Mouse (Mus musculus): ENCODE results near the gene Tsg101.
"Not testable (repeated sequence)": the region's sequence is repeated elsewhere in the genome, so short reads cannot be mapped to it uniquely, and the experiment has no call there.

Tsg101 gene

DNA sequence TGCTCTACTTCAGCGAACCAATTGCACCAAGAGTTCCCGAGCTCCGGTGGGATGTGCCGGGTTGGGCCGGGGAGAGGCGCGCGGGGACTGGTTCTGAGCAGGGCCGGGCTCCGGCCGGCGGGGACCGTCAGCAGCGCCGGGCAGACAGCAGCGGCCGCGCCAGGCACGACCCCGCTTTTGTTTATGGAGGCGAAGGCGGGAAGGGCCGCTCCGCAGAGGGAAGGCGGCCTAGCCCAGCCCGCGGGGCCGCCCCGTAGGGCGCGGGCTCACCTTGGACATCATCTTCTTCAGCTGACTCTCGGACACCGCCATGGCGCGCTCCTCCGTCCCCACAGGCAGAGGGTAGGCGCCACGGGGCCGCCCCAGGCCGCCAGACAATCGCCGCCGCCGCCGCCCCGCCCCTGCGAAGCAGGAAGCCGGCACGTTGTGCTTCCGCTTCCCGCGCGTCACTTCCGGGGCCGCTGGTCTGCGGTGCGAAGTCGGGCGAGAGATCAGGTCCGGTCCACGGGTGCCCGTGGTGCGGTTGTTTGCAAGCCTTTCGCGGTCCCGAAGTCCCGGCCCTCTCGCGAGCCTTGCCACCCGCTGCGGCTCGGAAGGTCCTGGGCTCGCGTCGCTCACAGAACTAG lies at the start of gene Tsg101:
TSS of gene Tsg101 (minus strand) at position 419 of the 626 bp plus-strand sequence.
- DNase-seq = peak; percentile 88

- DNase-seq = no peak
Observed at GRCm38 (mm10) chr7:46964070-46964469, 44.3 kb upstream of the Tsg101 start.

DNA sequence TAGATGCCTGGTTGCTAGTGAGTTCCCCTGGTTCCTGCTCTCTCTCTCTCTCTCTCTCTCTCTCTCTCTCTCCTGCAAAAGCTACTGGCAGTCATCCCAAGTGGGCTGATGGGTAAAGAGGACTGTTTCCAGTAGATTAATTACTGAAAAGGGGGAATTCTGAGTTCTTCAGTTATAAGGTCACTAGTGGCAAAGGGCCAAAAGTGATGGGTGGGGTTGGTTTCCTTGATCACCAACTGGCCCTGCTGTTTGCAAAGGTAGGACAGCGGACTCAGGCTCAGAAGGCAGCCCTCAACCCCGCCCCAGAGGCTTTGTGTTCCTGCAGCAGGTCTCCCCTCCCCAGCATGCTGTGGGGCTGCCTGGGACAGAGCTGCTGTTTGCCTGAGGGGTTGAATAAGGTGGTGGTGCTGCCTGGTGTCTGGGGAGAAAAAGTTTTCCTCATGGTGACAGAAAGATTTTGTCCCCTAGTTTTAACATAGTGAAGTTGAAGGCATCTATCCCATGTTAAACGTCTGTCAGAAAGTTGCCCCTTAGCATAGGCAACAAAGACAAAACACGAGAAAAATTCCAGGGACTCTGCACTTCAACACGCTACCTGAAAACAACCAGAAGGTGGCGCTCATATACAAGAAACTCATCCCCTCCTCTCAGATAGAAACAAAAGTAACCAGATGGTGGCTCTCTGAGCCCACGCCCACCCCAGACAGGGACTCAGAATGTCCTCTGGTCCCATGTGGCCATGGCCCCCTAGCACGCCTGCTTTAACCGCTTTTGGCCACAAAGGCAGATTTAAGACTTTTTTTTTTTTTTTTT lies 43.2 kb upstream of the Tsg101 start:
- DNase-seq = peak; percentile 59

- DNase-seq = no peak
Observed at GRCm38 (mm10) chr7:46962132-46962531, 42.4 kb upstream of the Tsg101 start.

DNA sequence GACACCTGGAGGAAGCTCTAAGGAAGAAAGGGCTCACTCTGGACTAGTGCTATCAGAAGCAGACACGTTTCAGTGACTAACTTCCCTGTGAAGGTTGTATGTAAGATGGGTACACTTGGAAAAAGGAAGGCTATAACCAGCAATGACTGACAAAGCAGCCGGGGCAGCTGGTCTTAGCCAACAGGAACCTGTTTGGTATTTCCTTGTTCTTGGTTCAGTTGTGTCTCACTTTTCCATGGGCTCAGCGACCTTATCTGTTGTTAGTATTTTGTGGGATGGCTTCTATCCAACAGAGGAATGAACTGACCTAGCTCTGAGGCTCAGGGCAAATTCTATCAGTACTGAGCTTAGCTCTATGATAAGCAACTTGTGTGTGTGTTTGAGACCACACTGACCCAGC lies 41.2 kb upstream of the Tsg101 start:
- DNase-seq = peak; percentile 19

GRCm38 (mm10) chr7:46958853-46959252 lies 39.1 kb upstream of the Tsg101 start:
- no peak for DNase-seq

GRCm38 (mm10) chr7:46957831-46958691 lies 38.3 kb upstream of the Tsg101 start, which contains the start of gene Uevld:
Gene Uevld (minus strand): TSS chr7:46958527.
- peak; percentile 94 for DNase-seq

DNA sequence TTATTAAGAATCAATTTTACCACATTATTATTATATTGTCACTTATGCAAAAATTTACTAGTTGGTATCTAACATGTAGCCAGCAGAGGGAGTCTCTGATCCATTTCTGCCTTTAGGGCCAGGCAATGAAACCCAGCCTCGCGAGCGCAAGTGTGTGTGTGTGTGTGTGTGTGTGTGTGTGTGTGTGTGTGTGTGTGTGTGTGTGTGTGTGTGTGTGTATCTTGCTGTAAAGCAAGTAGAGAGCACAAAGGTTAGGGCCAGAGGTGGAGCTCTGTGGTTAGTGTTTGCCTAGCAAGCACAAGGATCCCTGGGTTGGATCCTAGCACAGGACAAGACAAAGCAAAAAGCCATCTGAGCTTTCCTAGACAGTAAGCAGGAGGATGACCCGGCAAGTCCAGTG lies 16.1 kb upstream of the Tsg101 start:
- DNase-seq = peak; percentile 23

DNA sequence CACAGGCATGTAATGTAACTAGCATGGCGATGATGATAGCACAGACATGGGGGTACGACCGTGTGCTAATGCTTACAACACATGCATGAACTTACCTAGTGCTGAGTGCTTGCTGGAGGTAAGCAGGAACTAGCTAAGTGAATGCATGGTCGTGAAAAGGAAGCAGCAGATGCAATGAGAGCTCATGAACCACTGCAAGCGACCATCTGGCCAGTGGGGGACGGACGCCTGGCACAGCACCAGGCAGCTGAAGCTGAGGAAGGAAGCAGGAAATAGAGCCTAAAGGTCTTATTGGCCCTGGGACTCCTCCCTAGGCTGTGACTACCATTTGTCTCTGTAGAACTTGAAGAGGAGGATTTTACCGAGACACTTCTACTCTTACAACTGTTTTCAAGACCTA lies 15.0 kb upstream of the Tsg101 start:
- no peak for DNase-seq

DNA sequence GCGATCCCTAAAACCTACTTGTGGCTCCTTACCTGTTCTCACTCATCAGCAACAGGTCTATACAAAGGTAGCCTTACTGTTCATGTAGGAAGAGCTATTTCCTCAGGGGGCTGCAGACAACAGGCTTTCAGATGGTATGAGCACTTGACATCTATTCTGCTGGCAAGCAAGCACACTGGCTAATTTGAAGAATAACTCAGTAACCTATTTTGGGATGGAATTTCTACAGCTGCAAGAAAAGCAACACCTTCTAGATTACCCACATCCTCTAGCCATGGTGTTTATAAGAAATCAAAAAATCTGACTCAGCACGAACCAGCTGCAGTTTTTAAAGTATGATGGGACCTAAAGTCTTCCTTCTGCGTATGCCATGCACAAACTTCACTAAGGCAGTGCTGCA lies 11.6 kb upstream of the Tsg101 start:
- no peak for DNase-seq

DNA sequence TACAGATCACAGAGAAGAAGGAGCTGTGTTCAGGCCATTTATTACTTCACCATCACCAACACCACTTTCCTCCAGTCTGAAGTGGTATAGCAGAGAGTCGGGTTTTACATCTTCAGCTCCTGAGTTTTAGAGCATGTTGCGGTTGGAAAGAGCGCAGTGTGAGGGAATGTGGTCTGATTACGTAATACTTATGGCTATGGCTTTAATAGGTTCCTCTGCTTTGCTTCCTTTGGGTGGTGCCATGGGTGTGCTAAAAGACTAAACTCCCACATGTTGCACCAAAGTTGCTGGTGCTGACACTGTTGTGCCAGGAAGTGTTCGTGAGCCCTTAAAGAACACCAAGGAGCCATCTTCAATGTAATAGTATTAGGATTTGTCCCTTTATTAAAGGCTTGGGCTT lies 8.5 kb upstream of the Tsg101 start:
- no peak for DNase-seq

DNA sequence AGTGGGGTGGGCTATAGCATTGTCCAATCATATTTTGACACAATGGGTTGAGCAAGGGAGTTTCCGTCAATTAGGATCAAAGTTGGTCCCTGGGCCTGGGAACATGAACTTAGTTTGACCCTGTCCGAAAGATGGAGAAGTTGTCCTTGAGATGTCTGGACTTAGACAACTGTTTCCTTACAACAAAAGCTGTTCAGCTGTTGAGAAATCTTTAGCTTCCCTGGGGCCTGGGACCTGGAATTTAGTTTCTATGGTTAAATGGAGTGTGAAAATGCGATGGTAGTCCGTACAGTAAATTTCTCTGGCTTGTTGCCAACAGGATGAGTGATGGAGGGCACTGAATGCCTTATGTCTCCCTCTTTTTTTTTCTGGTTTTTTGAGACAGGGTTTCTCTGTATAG lies 2.3 kb upstream of the Tsg101 start:
- DNase-seq = no peak

GRCm38 (mm10) chr7:46918678-46919371 lies 944 bp downstream of the Tsg101 start:
- no peak for DNase-seq

GRCm38 (mm10) chr7:46916376-46916775 lies 3.4 kb downstream of the Tsg101 start:
- no peak for DNase-seq

DNA sequence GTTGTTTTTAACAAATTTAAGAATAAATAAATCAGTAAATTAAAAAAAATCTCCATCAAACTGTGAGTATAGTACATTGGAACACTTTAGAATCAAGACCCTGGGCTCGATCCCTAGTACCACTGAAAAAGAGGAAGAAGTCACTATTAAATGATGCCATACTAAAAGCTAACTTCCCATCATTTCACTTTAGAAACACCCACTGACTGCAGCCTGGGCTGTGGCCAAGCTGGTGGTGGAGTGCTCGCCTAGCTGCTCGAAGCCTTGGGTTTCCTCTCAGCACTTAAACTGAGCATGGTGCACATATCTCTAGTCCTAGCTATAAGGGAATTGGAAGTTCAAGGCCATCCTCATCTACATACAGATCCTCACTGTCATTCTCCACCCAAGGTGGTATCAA lies 8.5 kb downstream of the Tsg101 start:
- DNase-seq = no peak

DNA sequence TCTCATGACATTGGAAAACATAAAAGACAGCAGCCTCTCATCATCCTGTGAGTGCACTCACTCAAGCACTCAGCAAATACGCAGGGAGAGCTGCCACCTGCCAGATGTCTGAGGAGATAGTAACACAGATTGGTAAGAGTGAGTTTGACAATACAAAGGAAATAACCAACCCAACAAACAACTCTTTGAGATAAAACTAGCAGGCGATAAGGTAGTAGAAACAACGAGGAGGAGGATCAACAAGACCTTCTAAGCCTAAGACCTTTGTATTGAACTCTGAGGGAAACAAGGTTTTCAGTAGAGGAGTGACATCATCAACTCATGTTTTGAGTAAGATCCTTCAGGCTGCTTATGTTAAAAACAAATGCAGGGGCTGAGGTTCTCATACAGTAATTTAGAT lies 20.4 kb downstream of the Tsg101 start:
- no peak for DNase-seq

- DNase-seq = no peak
Observed at GRCm38 (mm10) chr7:46895511-46895910, 24.3 kb downstream of the Tsg101 start.

- DNase-seq = no peak
Observed at GRCm38 (mm10) chr7:46883304-46883703, 36.5 kb downstream of the Tsg101 start.

DNA sequence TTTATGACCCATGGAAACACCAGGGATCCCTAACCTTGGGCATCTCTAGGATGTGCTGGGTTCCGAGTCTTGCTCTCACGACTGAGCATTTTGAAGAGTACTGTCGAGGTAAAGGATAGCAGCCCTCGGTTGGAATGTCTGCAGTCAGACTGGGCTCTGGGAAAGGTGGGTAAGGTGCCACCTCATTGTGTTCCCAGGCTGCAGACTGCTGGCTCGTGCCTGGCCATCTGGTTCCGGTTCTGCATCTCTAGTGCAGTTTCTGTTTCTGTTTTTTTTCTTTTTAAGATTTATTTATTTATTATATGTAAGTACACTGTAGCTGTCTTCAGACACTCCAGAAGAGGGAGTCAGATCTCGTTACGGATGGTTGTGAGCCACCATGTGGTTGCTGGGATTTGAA lies 37.8 kb downstream of the Tsg101 start:
- not testable (repeated sequence) for DNase-seq

DNA sequence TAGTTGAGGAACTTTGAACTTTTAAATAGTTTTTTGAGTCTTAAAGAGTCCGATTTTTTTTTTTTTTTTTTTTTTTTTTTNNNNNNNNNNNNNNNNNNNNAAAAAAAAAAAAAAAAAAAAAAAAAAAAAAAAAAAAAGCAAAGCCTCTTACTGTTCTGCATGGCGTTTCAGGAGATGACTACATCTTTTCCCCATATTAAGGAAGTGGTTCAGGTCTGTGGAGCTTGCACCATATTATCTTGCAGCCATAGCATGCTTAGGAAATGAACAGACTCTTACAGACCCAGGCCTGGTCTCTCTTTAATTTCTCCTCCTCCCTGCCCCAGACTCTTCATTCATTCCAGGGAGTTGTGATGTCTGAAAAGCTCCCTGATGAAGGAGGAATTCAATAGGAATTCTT lies 38.8 kb downstream of the Tsg101 start:
- no peak for DNase-seq

GRCm38 (mm10) chr7:46879851-46880250 lies 39.9 kb downstream of the Tsg101 start:
- peak; percentile 9 for DNase-seq

DNA sequence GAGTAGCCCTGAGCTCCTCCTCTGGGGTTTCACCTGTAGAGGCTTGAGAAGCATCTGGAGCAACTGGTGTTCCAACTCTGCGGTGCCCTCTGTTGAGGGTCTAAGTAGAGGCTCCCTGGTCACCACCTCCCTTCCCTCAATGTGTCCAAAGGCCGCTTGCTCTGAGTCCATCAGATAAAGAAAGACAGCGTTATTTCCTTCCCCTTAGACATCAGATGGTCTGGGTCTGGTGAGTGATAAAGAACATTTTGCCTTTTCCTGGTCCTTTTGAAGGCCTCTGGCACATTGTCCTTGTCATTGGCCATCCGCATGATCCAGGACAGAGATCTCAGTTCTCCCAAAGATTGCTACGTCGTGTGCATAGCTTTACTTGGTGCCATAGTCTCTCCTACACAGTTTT lies 42.5 kb downstream of the Tsg101 start:
- no peak for DNase-seq

DNA sequence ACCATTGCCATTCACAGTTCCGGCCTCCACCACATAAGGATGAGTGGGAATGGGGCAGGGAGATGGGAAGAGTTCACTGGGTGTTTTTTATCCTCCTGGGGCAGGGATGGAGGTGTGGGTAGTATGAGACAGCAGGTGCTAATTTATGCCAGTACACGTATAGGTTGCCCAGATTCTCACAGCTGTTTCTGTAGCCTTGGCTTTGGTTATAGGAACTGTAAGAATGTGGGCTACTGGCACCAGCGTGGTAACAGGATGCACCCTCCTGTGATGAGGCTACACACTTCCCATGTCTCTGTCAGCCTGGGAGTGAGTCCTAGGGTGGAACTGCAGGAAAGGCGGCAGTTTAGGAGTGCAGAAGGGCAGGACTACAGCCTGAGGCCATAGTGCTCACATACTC lies 42.9 kb downstream of the Tsg101 start:
- DNase-seq = no peak

All from kidney, adult 11 months (tissue).